22 mouse cellular contexts compared by ENCODE assay signal in genomic region chr16:38164811-38165591, GRCm38 (mm10).
DNase-seq lines count a peak whose midpoint lies in the region; ATAC-seq and TF ChIP-seq lines count a peak whose summit lies in the region.
"Had no signal": no experiment of that assay in that cellular context is flagged by ENCODE, and none has a peak within 500 bp of the region (broad histone marks: within the 10 kb centered on the region; RNA-seq: fewer than 3 reads in every experiment).

No protein-coding gene starts in this region.

- H3K4me2 ChIP-seq in forebrain, embryonic 12.5 days, result no peak overlapping the region
- no peak overlapping the region for H3K4me2 ChIP-seq in forebrain, embryonic 14.5 days (ENCODE audit: low read length)
- H3K4me2 ChIP-seq in hindbrain, embryonic 13.5 days, result no peak overlapping the region
- H3K4me2 ChIP-seq in hindbrain, postnatal 0 days (ENCODE audit: low read depth, low read length), result no peak overlapping the region
- H3K4me2 ChIP-seq in neural tube, embryonic 13.5 days, result no peak overlapping the region
- H3K4me2 ChIP-seq in neural tube, embryonic 15.5 days, result no peak overlapping the region
- H3K4me2 ChIP-seq: embryonic facial prominence, embryonic 13.5 days; heart, embryonic 12.5 days; intestine, embryonic 15.5 days had no signal

- no peak overlapping the region for H3K27ac ChIP-seq in forebrain, embryonic 12.5 days
- no peak overlapping the region for H3K27ac ChIP-seq in forebrain, embryonic 14.5 days (ENCODE audit: low read depth, low read length)
- no peak overlapping the region; the same call in 1 of the 2 replicates for H3K27ac ChIP-seq in hindbrain, embryonic 13.5 days
- H3K27ac ChIP-seq in hindbrain, postnatal 0 days, result no peak overlapping the region
- H3K27ac ChIP-seq in neural tube, embryonic 13.5 days (replicated peaks), result no peak overlapping the region
- H3K27ac ChIP-seq in neural tube, embryonic 15.5 days (replicated peaks), result no peak overlapping the region
- H3K27ac ChIP-seq: embryonic facial prominence, embryonic 13.5 days; gastrocnemius, adult 2 months; intestine, embryonic 15.5 days had no signal

- H3K36me3 ChIP-seq in forebrain, embryonic 12.5 days (replicated peaks), result no peaks in the 10 kb centered on the region
- H3K36me3 ChIP-seq in forebrain, embryonic 14.5 days (ENCODE audit: control insufficient read depth, insufficient read depth, low read length), result no peaks in the 10 kb centered on the region
- H3K36me3 ChIP-seq in hindbrain, embryonic 13.5 days, result no peaks in the 10 kb centered on the region
- H3K36me3 ChIP-seq in hindbrain, postnatal 0 days (ENCODE audit: insufficient read depth, low read length), result no peaks in the 10 kb centered on the region
- H3K36me3 ChIP-seq in neural tube, embryonic 13.5 days, result no peaks in the 10 kb centered on the region; the same call in 1 of the 2 replicates
- H3K36me3 ChIP-seq in neural tube, embryonic 15.5 days, result no peaks in the 10 kb centered on the region
- H3K36me3 ChIP-seq: embryonic facial prominence, embryonic 13.5 days; intestine, embryonic 15.5 days had no signal

- no peak overlapping the region for H3K9ac ChIP-seq in forebrain, embryonic 12.5 days
- H3K9ac ChIP-seq in forebrain, embryonic 14.5 days (ENCODE audit: low read length), result no peak overlapping the region
- H3K9ac ChIP-seq in hindbrain, embryonic 13.5 days, result no peak overlapping the region
- no peak overlapping the region for H3K9ac ChIP-seq in hindbrain, postnatal 0 days (replicated peaks; ENCODE audit: low read length)
- no peak overlapping the region for H3K9ac ChIP-seq in neural tube, embryonic 13.5 days
- no peak overlapping the region for H3K9ac ChIP-seq in neural tube, embryonic 15.5 days (replicated peaks)
- H3K9ac ChIP-seq: embryonic facial prominence, embryonic 13.5 days; heart, embryonic 12.5 days; intestine, embryonic 15.5 days had no signal

- no peaks in the 10 kb centered on the region for H3K4me1 ChIP-seq in forebrain, embryonic 12.5 days
- H3K4me1 ChIP-seq in forebrain, embryonic 14.5 days (ENCODE audit: control insufficient read depth, insufficient read depth, low read length), result no peaks in the 10 kb centered on the region
- H3K4me1 ChIP-seq in hindbrain, embryonic 13.5 days (replicated peaks), result 0 out of 2 replicates have a peak, but pooled peaks cover 3% of the 10 kb centered on the region
- no peaks in the 10 kb centered on the region for H3K4me1 ChIP-seq in hindbrain, postnatal 0 days (ENCODE audit: insufficient read depth, low read length)
- 0 out of 2 replicates have a peak, but pooled peaks cover 3% of the 10 kb centered on the region for H3K4me1 ChIP-seq in neural tube, embryonic 13.5 days (replicated peaks)
- H3K4me1 ChIP-seq in neural tube, embryonic 15.5 days, result 0 out of 2 replicates have a peak, but pooled peaks cover 4% of the 10 kb centered on the region
- H3K4me1 ChIP-seq: embryonic facial prominence, embryonic 13.5 days; intestine, embryonic 15.5 days had no signal

- TF ChIP-seq CTCF in hindbrain, postnatal 0 days (IDR thresholded peaks at IDR 0.05; ENCODE audit: low read depth), result no peak

- no peaks in the 10 kb centered on the region for H3K27me3 ChIP-seq in forebrain, embryonic 12.5 days
- H3K27me3 ChIP-seq in forebrain, embryonic 14.5 days (replicated peaks; ENCODE audit: control insufficient read depth, insufficient read depth, low read length), result no peaks in the 10 kb centered on the region
- H3K27me3 ChIP-seq in hindbrain, embryonic 13.5 days, result no peaks in the 10 kb centered on the region
- no peaks in the 10 kb centered on the region for H3K27me3 ChIP-seq in hindbrain, postnatal 0 days (ENCODE audit: insufficient read depth, low read length)
- no peaks in the 10 kb centered on the region for H3K27me3 ChIP-seq in neural tube, embryonic 13.5 days
- H3K27me3 ChIP-seq in neural tube, embryonic 15.5 days (replicated peaks), result no peaks in the 10 kb centered on the region
- H3K27me3 ChIP-seq: embryonic facial prominence, embryonic 13.5 days; heart, embryonic 12.5 days; intestine, embryonic 15.5 days had no signal

- H3K4me3 ChIP-seq in forebrain, embryonic 12.5 days (replicated peaks), result no peak overlapping the region
- H3K4me3 ChIP-seq in forebrain, embryonic 14.5 days (ENCODE audit: low read depth, low read length), result no peak overlapping the region
- H3K4me3 ChIP-seq in hindbrain, embryonic 13.5 days, result no peak overlapping the region
- no peak overlapping the region for H3K4me3 ChIP-seq in hindbrain, postnatal 0 days (ENCODE audit: low read length)
- H3K4me3 ChIP-seq in neural tube, embryonic 13.5 days, result no peak overlapping the region
- no peak overlapping the region for H3K4me3 ChIP-seq in neural tube, embryonic 15.5 days (replicated peaks)
- H3K4me3 ChIP-seq: embryonic facial prominence, embryonic 13.5 days; gastrocnemius, adult 2 months; heart, embryonic 12.5 days; intestine, embryonic 15.5 days had no signal

- ATAC-seq in forebrain, embryonic 12.5 days (ENCODE audit: low FRiP score), result 0 out of 2 replicates have a peak, but pooled peaks have one; percentile 20
- ATAC-seq in forebrain, embryonic 14.5 days, result no peak
- ATAC-seq in hindbrain, embryonic 13.5 days (ENCODE audit: low FRiP score), result peak; percentile 25; the same call in 1 of the 2 replicates
- no peak for ATAC-seq in hindbrain, postnatal 0 days
- ATAC-seq in neural tube, embryonic 13.5 days (ENCODE audit: low read depth), result peak; percentile 24; the same call in 1 of the 2 replicates
- no peak; the same call in 1 of the 2 replicates for ATAC-seq in neural tube, embryonic 15.5 days (ENCODE audit: low FRiP score)
- ATAC-seq: activated CD4-positive, CD25-positive, alpha-beta regulatory T cell, adult 4 months; CD4-positive, CD25-positive, alpha-beta regulatory T cell, adult 4 months; intestine, embryonic 15.5 days had no signal

- 97% methylated on average over 7 of the region's 7 CpGs for WGBS in forebrain, embryonic 12.5 days
- WGBS in forebrain, embryonic 14.5 days, result 91% methylated on average over 7 of the region's 7 CpGs
- WGBS in hindbrain, embryonic 13.5 days, result 94% methylated on average over 7 of the region's 7 CpGs
- WGBS in hindbrain, postnatal 0 days, result 90% methylated on average over 7 of the region's 7 CpGs
- 93% methylated on average over 7 of the region's 7 CpGs for WGBS in neural tube, embryonic 13.5 days
- 93% methylated on average over 7 of the region's 7 CpGs for WGBS in neural tube, embryonic 15.5 days

- H3K9me3 ChIP-seq in forebrain, embryonic 12.5 days, result no peaks in the 10 kb centered on the region
- H3K9me3 ChIP-seq in forebrain, embryonic 14.5 days (replicated peaks; ENCODE audit: control insufficient read depth, low read length), result no peaks in the 10 kb centered on the region
- no peaks in the 10 kb centered on the region for H3K9me3 ChIP-seq in hindbrain, embryonic 13.5 days
- H3K9me3 ChIP-seq in hindbrain, postnatal 0 days (ENCODE audit: low read length), result no peaks in the 10 kb centered on the region
- no peaks in the 10 kb centered on the region for H3K9me3 ChIP-seq in neural tube, embryonic 13.5 days
- H3K9me3 ChIP-seq in neural tube, embryonic 15.5 days (replicated peaks), result no peaks in the 10 kb centered on the region
- H3K9me3 ChIP-seq: embryonic facial prominence, embryonic 13.5 days; G1E; heart, embryonic 12.5 days; intestine, embryonic 15.5 days had no signal

- DNase-seq in forebrain, embryonic 14.5 days (ENCODE audit: low spot score), result no peak
- no peak for DNase-seq in hindbrain, postnatal 0 days (ENCODE audit: low spot score)
- DNase-seq in cerebellum, adult 8-10 months, result no peak
- no peak for DNase-seq in lung, adult 18-20 months
- DNase-seq: adrenal gland, postnatal 14 days; B cell, adult 2 months; cerebellum, adult 11-12 months; cerebellum, adult 9-11 months; cerebellum, postnatal 36 days; gastrocnemius, adult 2 months; gastrocnemius, postnatal 25 days; kidney, adult 18-20 months had no signal

Comparison
In these comparisons a context has a peak if more than half of its experiments do, and no peak if none do; other contexts are left out.
1. ATAC-seq: peak in forebrain, embryonic 12.5 days (single experiment), hindbrain, embryonic 13.5 days (single experiment) and neural tube, embryonic 13.5 days (single experiment); none in forebrain, embryonic 14.5 days (single experiment), hindbrain, postnatal 0 days (single experiment) and neural tube, embryonic 15.5 days (single experiment).